Mouse (Mus musculus): ENCODE data around the gene Kdm1b. TPM values are rescaled to one million over a fixed set of nuclear protein-coding genes. Genes with fewer than 3 reads are reported as not detected.

The Kdm1b gene
- total and polyA plus RNA-seq, 2 experiments from 2014 or later, result 14.1 to 26.9 TPM

DNA sequence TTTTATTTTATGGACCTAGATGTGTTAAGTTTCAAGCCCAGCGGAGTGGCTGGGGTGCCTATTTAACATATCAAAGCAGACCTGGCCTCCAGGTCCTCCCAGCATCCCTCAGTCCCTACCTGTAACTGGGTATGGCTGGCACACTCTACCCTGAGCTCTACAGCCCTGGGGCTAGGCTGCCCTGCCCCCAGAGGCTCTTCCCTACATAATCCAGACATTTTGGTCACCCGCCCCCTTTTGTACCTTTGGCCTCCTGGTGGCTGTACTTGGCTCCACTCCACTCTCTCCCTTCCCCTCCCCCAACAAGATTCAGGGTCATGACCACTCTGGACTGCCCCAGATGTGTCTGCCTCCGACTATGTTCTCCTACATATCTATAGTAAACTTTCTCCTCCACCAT, 81.2 kb downstream of the Kdm1b start:
- no peak overlapping the region for H3K27ac ChIP-seq (ENCODE audit: low read depth, low read length)
- no peak overlapping the region for H3K4me3 ChIP-seq (ENCODE audit: low read depth, low read length)
- no peaks in the 10 kb centered on the region for H3K36me3 ChIP-seq (ENCODE audit: insufficient read depth, low read length)
- H3K27me3 ChIP-seq (ENCODE audit: insufficient read depth, low read length), result no peaks in the 10 kb centered on the region
- H3K9me3 ChIP-seq (ENCODE audit: low read length), result no peaks in the 10 kb centered on the region
- 51% methylated on average over 3 of the region's 3 CpGs for WGBS
- DNase-seq (ENCODE audit: low spot score), result no peak
- no peak overlapping the region for H3K9ac ChIP-seq (replicated peaks; ENCODE audit: low read length, poor library complexity, severe bottlenecking)
- ATAC-seq (ENCODE audit: low FRiP score), result no peak
- H3K4me1 ChIP-seq (ENCODE audit: insufficient read depth, low read length), result no peaks in the 10 kb centered on the region
- no peak for TF ChIP-seq CTCF (IDR thresholded peaks at IDR 0.05)
- no peak overlapping the region for H3K4me2 ChIP-seq (ENCODE audit: low read depth, low read length, poor library complexity, severe bottlenecking)

DNA sequence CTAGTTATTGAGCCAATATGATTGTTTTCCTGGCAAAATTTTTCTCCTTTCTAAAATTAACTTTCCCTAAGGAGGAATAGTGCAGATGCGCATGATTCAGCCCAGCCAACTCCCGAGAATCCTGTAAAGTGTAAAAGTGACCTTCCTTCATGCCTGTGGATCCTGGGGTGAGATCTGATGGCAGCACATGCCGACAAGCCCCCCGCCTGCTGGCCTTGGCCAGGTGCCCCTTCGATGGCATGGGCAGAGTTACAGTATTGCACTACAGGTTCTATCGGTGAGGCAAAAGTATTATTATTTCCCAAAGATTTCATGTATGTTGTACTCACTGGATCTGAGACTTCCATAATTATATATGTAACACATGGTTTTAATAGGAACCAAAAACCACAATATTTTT, 81.7 kb downstream of the Kdm1b start:
- ATAC-seq (ENCODE audit: low FRiP score) (no peak), DNase-seq (ENCODE audit: low spot score) (no peak)
- no peak overlapping the region for H3K4me2 ChIP-seq (ENCODE audit: low read depth, low read length, poor library complexity, severe bottlenecking)
- H3K27ac ChIP-seq (ENCODE audit: low read depth, low read length), result no peak overlapping the region
- TF ChIP-seq CTCF (IDR thresholded peaks at IDR 0.05), result no peak
- H3K36me3 ChIP-seq (ENCODE audit: insufficient read depth, low read length), result no peaks in the 10 kb centered on the region
- H3K4me1 ChIP-seq (ENCODE audit: insufficient read depth, low read length), result no peaks in the 10 kb centered on the region
- WGBS, result 84% methylated on average over 6 of the region's 6 CpGs
- H3K27me3 ChIP-seq (ENCODE audit: insufficient read depth, low read length), result no peaks in the 10 kb centered on the region
- no peaks in the 10 kb centered on the region for H3K9me3 ChIP-seq (ENCODE audit: low read length)
- H3K4me3 ChIP-seq (ENCODE audit: low read depth, low read length), result no peak overlapping the region
- no peak overlapping the region for H3K9ac ChIP-seq (replicated peaks; ENCODE audit: low read length, poor library complexity, severe bottlenecking)

- no peak overlapping the region for H3K9ac ChIP-seq (replicated peaks; ENCODE audit: low read length, poor library complexity, severe bottlenecking)
- 87% methylated on average over 5 of the region's 5 CpGs for WGBS
- no peaks in the 10 kb centered on the region for H3K4me1 ChIP-seq (ENCODE audit: insufficient read depth, low read length)
- H3K9me3 ChIP-seq (ENCODE audit: low read length), result no peaks in the 10 kb centered on the region
- H3K4me3 ChIP-seq (ENCODE audit: low read depth, low read length), result no peak overlapping the region
- no peak for ATAC-seq (ENCODE audit: low FRiP score)
- DNase-seq (ENCODE audit: low spot score), result no peak
- no peak overlapping the region for H3K27ac ChIP-seq (ENCODE audit: low read depth, low read length)
- H3K36me3 ChIP-seq (ENCODE audit: insufficient read depth, low read length), result no peaks in the 10 kb centered on the region
- no peak overlapping the region for H3K4me2 ChIP-seq (ENCODE audit: low read depth, low read length, poor library complexity, severe bottlenecking)
- no peak for TF ChIP-seq CTCF (IDR thresholded peaks at IDR 0.05)
- no peaks in the 10 kb centered on the region for H3K27me3 ChIP-seq (ENCODE audit: insufficient read depth, low read length)
These were observed 82.3 kb downstream of the Kdm1b start for GRCm38 (mm10) chr13:47125595-47125994.

- H3K36me3 ChIP-seq (ENCODE audit: insufficient read depth, low read length), result no peaks in the 10 kb centered on the region
- H3K4me2 ChIP-seq (ENCODE audit: low read depth, low read length, poor library complexity, severe bottlenecking), result no peak overlapping the region
- no peaks in the 10 kb centered on the region for H3K9me3 ChIP-seq (ENCODE audit: low read length)
- H3K9ac ChIP-seq (replicated peaks; ENCODE audit: low read length, poor library complexity, severe bottlenecking), result no peak overlapping the region
- no peak overlapping the region for H3K27ac ChIP-seq (ENCODE audit: low read depth, low read length)
- ATAC-seq (ENCODE audit: low FRiP score) (no peak), DNase-seq (ENCODE audit: low spot score) (no peak)
- no peak overlapping the region for H3K4me3 ChIP-seq (ENCODE audit: low read depth, low read length)
- WGBS, result 76% methylated on average over 4 of the region's 4 CpGs
- TF ChIP-seq CTCF (IDR thresholded peaks at IDR 0.05), result no peak
- no peaks in the 10 kb centered on the region for H3K27me3 ChIP-seq (ENCODE audit: insufficient read depth, low read length)
- H3K4me1 ChIP-seq (ENCODE audit: insufficient read depth, low read length), result no peaks in the 10 kb centered on the region
These were observed 85.8 kb downstream of the Kdm1b start for GRCm38 (mm10) chr13:47129090-47129489.

- ATAC-seq (ENCODE audit: low FRiP score) (no peak), DNase-seq (ENCODE audit: low spot score) (no peak)
- Histone ChIP-seq H3K9ac (replicated peaks; ENCODE audit: low read length, poor library complexity, severe bottlenecking) (no peak overlapping the region), H3K4me3 (ENCODE audit: low read depth, low read length) (no peak overlapping the region), H3K27me3 (ENCODE audit: insufficient read depth, low read length) (no peaks in the 10 kb centered on the region), H3K9me3 (ENCODE audit: low read length) (no peaks in the 10 kb centered on the region), H3K27ac (ENCODE audit: low read depth, low read length) (no peak overlapping the region), H3K36me3 (ENCODE audit: insufficient read depth, low read length) (no peaks in the 10 kb centered on the region), H3K4me1 (ENCODE audit: insufficient read depth, low read length) (no peaks in the 10 kb centered on the region), H3K4me2 (ENCODE audit: low read depth, low read length, poor library complexity, severe bottlenecking) (no peak overlapping the region)
- WGBS, result 94% methylated on average over 8 of the region's 8 CpGs
- no peak for TF ChIP-seq CTCF (IDR thresholded peaks at IDR 0.05)
These were observed 89.8 kb downstream of the Kdm1b start for GRCm38 (mm10) chr13:47133058-47133457.

DNA sequence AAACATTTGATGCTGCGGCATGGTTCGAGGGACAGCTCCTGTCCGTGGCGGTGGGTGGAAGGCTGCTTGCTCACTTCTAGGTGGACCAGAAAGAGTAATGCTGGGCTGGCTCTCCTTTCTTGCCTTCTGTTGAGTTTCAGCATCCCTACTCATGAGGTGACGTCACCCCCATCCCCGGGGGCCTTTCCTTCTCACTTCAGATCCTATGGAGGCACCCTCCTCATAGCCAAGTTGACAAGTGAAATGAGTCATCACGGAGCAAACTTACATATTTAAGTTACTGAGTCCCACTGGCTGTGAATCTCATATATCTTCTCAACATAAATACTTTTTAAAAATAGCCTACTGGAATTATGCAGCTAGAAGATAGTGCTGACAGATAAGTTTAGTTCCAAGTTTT, 91.5 kb downstream of the Kdm1b start:
- no peak overlapping the region for H3K27ac ChIP-seq (ENCODE audit: low read depth, low read length)
- no peaks in the 10 kb centered on the region for H3K27me3 ChIP-seq (ENCODE audit: insufficient read depth, low read length)
- no peak overlapping the region for H3K9ac ChIP-seq (replicated peaks; ENCODE audit: low read length, poor library complexity, severe bottlenecking)
- ATAC-seq (ENCODE audit: low FRiP score), result no peak
- no peak overlapping the region for H3K4me3 ChIP-seq (ENCODE audit: low read depth, low read length)
- H3K36me3 ChIP-seq (ENCODE audit: insufficient read depth, low read length), result no peaks in the 10 kb centered on the region
- DNase-seq (ENCODE audit: low spot score), result no peak
- no peak overlapping the region for H3K4me2 ChIP-seq (ENCODE audit: low read depth, low read length, poor library complexity, severe bottlenecking)
- no peak for TF ChIP-seq CTCF (IDR thresholded peaks at IDR 0.05)
- H3K4me1 ChIP-seq (ENCODE audit: insufficient read depth, low read length), result no peaks in the 10 kb centered on the region
- 94% methylated on average over 7 of the region's 7 CpGs for WGBS
- H3K9me3 ChIP-seq (ENCODE audit: low read length), result no peaks in the 10 kb centered on the region

Other genes with a start within 250 kb of the Kdm1b start
- 31.4 and 31.7 TPM in 2 replicates for gene Kif13a, start 113.6 kb upstream of the Kdm1b start, total RNA-seq (2014; rRNA removed)
- 10.1 TPM in 2 replicates for gene Kif13a, start 113.6 kb upstream of the Kdm1b start, polyA plus RNA-seq (2015; fragmentation: Nextera tagmentation; extraction: Ambion mirVana)
- 19.7 and 19.9 TPM in 2 replicates for gene Nhlrc1, start 28.6 kb upstream of the Kdm1b start, total RNA-seq (2014; rRNA removed)
- gene Nhlrc1, start 28.6 kb upstream of the Kdm1b start, polyA plus RNA-seq (2015; fragmentation: Nextera tagmentation; extraction: Ambion mirVana), result 16.2 and 16.5 TPM in 2 replicates
- gene Tpmt, start 1.2 kb downstream of the Kdm1b start, total RNA-seq (2014; rRNA removed), result 11.6 and 15.9 TPM in 2 replicates
- 10.8 and 12.0 TPM in 2 replicates for gene Tpmt, start 1.2 kb downstream of the Kdm1b start, polyA plus RNA-seq (2015; fragmentation: Nextera tagmentation; extraction: Ambion mirVana)
- 34.1 and 60.0 TPM in 2 replicates for gene Dek, start 62.7 kb downstream of the Kdm1b start, total RNA-seq (2014; rRNA removed)
- gene Dek, start 62.7 kb downstream of the Kdm1b start, polyA plus RNA-seq (2015; fragmentation: Nextera tagmentation; extraction: Ambion mirVana), result 96.3 and 112 TPM in 2 replicates
- gene Rnf144b, start 79.2 kb downstream of the Kdm1b start, total RNA-seq (2014; rRNA removed), result 4.1 TPM in 2 replicates
- 1.8 and 1.9 TPM in 2 replicates for gene Rnf144b, start 79.2 kb downstream of the Kdm1b start, polyA plus RNA-seq (2015; fragmentation: Nextera tagmentation; extraction: Ambion mirVana)